Mouse (Mus musculus): ENCODE data around the gene Acaca. TPM values are rescaled to one million over a fixed set of nuclear protein-coding genes. Genes with fewer than 3 reads are reported as not detected.

Gene Acaca
- polyA plus RNA-seq, 1 experiment from 2014 or later, result 12.0 TPM

GRCm38 (mm10) chr11:84425736-84426632 is 296.5 kb downstream of the Acaca start:
- no peak overlapping the region for H3K9ac ChIP-seq (replicated peaks; ENCODE audit: low read length)
- peaks cover 7% of the 10 kb centered on the region; the same call in 1 of the 2 replicates for H3K4me1 ChIP-seq (ENCODE audit: insufficient read depth, low read length)
- 0 out of 2 replicates have a peak, but pooled peaks have one; percentile 35 for ATAC-seq (ENCODE audit: low FRiP score, low TSS enrichment)
- no peak overlapping the region for H3K4me3 ChIP-seq (ENCODE audit: low read length)
- WGBS, result 53% methylated on average over 13 of the region's 13 CpGs
- H3K9me3 ChIP-seq (ENCODE audit: low read length), result no peaks in the 10 kb centered on the region
- no peaks in the 10 kb centered on the region for H3K36me3 ChIP-seq (ENCODE audit: insufficient read depth, low read length)
- no peaks in the 10 kb centered on the region for H3K27me3 ChIP-seq (ENCODE audit: insufficient read depth, low read length)
- no peak overlapping the region for H3K27ac ChIP-seq (ENCODE audit: low read length)
- no peak overlapping the region for H3K4me2 ChIP-seq (replicated peaks; ENCODE audit: low read depth, low read length)

- Histone ChIP-seq H3K4me3 (ENCODE audit: low read length) (no peak overlapping the region), H3K9ac (replicated peaks; ENCODE audit: low read length) (no peak overlapping the region), H3K4me2 (replicated peaks; ENCODE audit: low read depth, low read length) (no peak overlapping the region), H3K36me3 (ENCODE audit: insufficient read depth, low read length) (no peaks in the 10 kb centered on the region), H3K4me1 (ENCODE audit: insufficient read depth, low read length) (peaks cover 7% of the 10 kb centered on the region; the same call in 1 of the 2 replicates), H3K27ac (ENCODE audit: low read length) (no peak overlapping the region), H3K9me3 (ENCODE audit: low read length) (no peaks in the 10 kb centered on the region), H3K27me3 (ENCODE audit: insufficient read depth, low read length) (no peaks in the 10 kb centered on the region)
- WGBS, result 92% methylated on average over 5 of the region's 5 CpGs
- no peak for ATAC-seq (ENCODE audit: low FRiP score, low TSS enrichment)
Observed at GRCm38 (mm10) chr11:84426633-84426998, 297.1 kb downstream of the Acaca start.

- no peak overlapping the region for H3K4me2 ChIP-seq (replicated peaks; ENCODE audit: low read depth, low read length)
- H3K4me1 ChIP-seq (ENCODE audit: insufficient read depth, low read length), result peaks cover 7% of the 10 kb centered on the region; the same call in 1 of the 2 replicates
- peak; percentile 73; the same call in 1 of the 2 replicates for ATAC-seq (ENCODE audit: low FRiP score, low TSS enrichment)
- H3K36me3 ChIP-seq (ENCODE audit: insufficient read depth, low read length), result no peaks in the 10 kb centered on the region
- H3K9ac ChIP-seq (replicated peaks; ENCODE audit: low read length), result no peak overlapping the region
- no peaks in the 10 kb centered on the region for H3K27me3 ChIP-seq (ENCODE audit: insufficient read depth, low read length)
- no peak overlapping the region for H3K4me3 ChIP-seq (ENCODE audit: low read length)
- no peaks in the 10 kb centered on the region for H3K9me3 ChIP-seq (ENCODE audit: low read length)
- H3K27ac ChIP-seq (ENCODE audit: low read length), result no peak overlapping the region
- WGBS, result 33% methylated on average over 1 of the region's 1 CpGs
Observed at GRCm38 (mm10) chr11:84429581-84429980, 300.1 kb downstream of the Acaca start.

- 59% methylated on average over 4 of the region's 4 CpGs for WGBS
- no peaks in the 10 kb centered on the region for H3K27me3 ChIP-seq (ENCODE audit: insufficient read depth, low read length)
- H3K9me3 ChIP-seq (ENCODE audit: low read length), result no peaks in the 10 kb centered on the region
- no peaks in the 10 kb centered on the region for H3K36me3 ChIP-seq (ENCODE audit: insufficient read depth, low read length)
- H3K4me2 ChIP-seq (replicated peaks; ENCODE audit: low read depth, low read length), result no peak overlapping the region
- H3K4me1 ChIP-seq (ENCODE audit: insufficient read depth, low read length), result peaks cover 7% of the 10 kb centered on the region; the same call in 1 of the 2 replicates
- H3K4me3 ChIP-seq (ENCODE audit: low read length), result no peak overlapping the region
- H3K27ac ChIP-seq (ENCODE audit: low read length), result no peak overlapping the region
- no peak for ATAC-seq (ENCODE audit: low FRiP score, low TSS enrichment)
- H3K9ac ChIP-seq (replicated peaks; ENCODE audit: low read length), result no peak overlapping the region
Observed at GRCm38 (mm10) chr11:84430336-84430735, 300.9 kb downstream of the Acaca start.

- no peak overlapping the region for H3K27ac ChIP-seq (ENCODE audit: low read length)
- no peak overlapping the region for H3K9ac ChIP-seq (replicated peaks; ENCODE audit: low read length)
- H3K4me3 ChIP-seq (ENCODE audit: low read length), result no peak overlapping the region
- H3K4me2 ChIP-seq (replicated peaks; ENCODE audit: low read depth, low read length), result no peak overlapping the region
- ATAC-seq (ENCODE audit: low FRiP score, low TSS enrichment), result no peak
- H3K36me3 ChIP-seq (ENCODE audit: insufficient read depth, low read length), result no peaks in the 10 kb centered on the region
- H3K9me3 ChIP-seq (ENCODE audit: low read length), result no peaks in the 10 kb centered on the region
- WGBS, result 73% methylated on average over 6 of the region's 6 CpGs
- H3K27me3 ChIP-seq (ENCODE audit: insufficient read depth, low read length), result no peaks in the 10 kb centered on the region
- no peaks in the 10 kb centered on the region for H3K4me1 ChIP-seq (ENCODE audit: insufficient read depth, low read length)
Observed at GRCm38 (mm10) chr11:84434879-84435278, 305.4 kb downstream of the Acaca start.

GRCm38 (mm10) chr11:84440402-84440801 is 310.9 kb downstream of the Acaca start:
- Histone ChIP-seq H3K9ac (replicated peaks; ENCODE audit: low read length) (no peak overlapping the region), H3K27me3 (ENCODE audit: insufficient read depth, low read length) (no peaks in the 10 kb centered on the region), H3K4me2 (replicated peaks; ENCODE audit: low read depth, low read length) (no peak overlapping the region), H3K36me3 (ENCODE audit: insufficient read depth, low read length) (no peaks in the 10 kb centered on the region; the same call in 1 of the 2 replicates), H3K4me1 (ENCODE audit: insufficient read depth, low read length) (no peaks in the 10 kb centered on the region), H3K9me3 (ENCODE audit: low read length) (no peaks in the 10 kb centered on the region), H3K27ac (ENCODE audit: low read length) (no peak overlapping the region), H3K4me3 (ENCODE audit: low read length) (no peak overlapping the region)
- ATAC-seq (ENCODE audit: low FRiP score, low TSS enrichment), result no peak
- WGBS, result 93% methylated on average over 3 of the region's 3 CpGs

GRCm38 (mm10) chr11:84442554-84443331 is 313.3 kb downstream of the Acaca start:
- no peaks in the 10 kb centered on the region for H3K4me1 ChIP-seq (ENCODE audit: insufficient read depth, low read length)
- H3K27ac ChIP-seq (ENCODE audit: low read length), result no peak overlapping the region; the same call in 1 of the 2 replicates
- no peak overlapping the region for H3K9ac ChIP-seq (replicated peaks; ENCODE audit: low read length)
- no peaks in the 10 kb centered on the region; the same call in 1 of the 2 replicates for H3K36me3 ChIP-seq (ENCODE audit: insufficient read depth, low read length)
- no peak overlapping the region for H3K4me3 ChIP-seq (ENCODE audit: low read length)
- WGBS, result 77% methylated on average over 4 of the region's 4 CpGs
- peak; percentile 65; the same call in 1 of the 2 replicates for ATAC-seq (ENCODE audit: low FRiP score, low TSS enrichment)
- no peaks in the 10 kb centered on the region for H3K27me3 ChIP-seq (ENCODE audit: insufficient read depth, low read length)
- H3K4me2 ChIP-seq (replicated peaks; ENCODE audit: low read depth, low read length), result no peak overlapping the region
- no peaks in the 10 kb centered on the region for H3K9me3 ChIP-seq (ENCODE audit: low read length)

Other genes starting within 250 kb of the Acaca start
- gene Ddx52, start 187.6 kb upstream of the Acaca start, polyA plus RNA-seq (2015; fragmentation: Nextera tagmentation; extraction: Ambion mirVana), result 35.4 and 39.0 TPM in 2 replicates
- gene Synrg, start 165.2 kb upstream of the Acaca start, polyA plus RNA-seq (2015; fragmentation: Nextera tagmentation; extraction: Ambion mirVana), result 10.5 and 10.9 TPM in 2 replicates
- gene Dusp14, start 60.4 kb upstream of the Acaca start, polyA plus RNA-seq (2015; fragmentation: Nextera tagmentation; extraction: Ambion mirVana), result 45.4 and 54.6 TPM in 2 replicates
- gene Tada2a, start 72 bp upstream of the Acaca start, polyA plus RNA-seq (2015; fragmentation: Nextera tagmentation; extraction: Ambion mirVana), result 34.1 and 36.1 TPM in 2 replicates
- gene Gm11437, start 37.8 kb downstream of the Acaca start, polyA plus RNA-seq (2015; fragmentation: Nextera tagmentation; extraction: Ambion mirVana), result not detected in 2 replicates

Measured in kidney, embryonic 16.5 days (tissue).